Mouse (Mus musculus) liver, embryonic 14.5 days (tissue): ENCODE results near the gene Cdkn2aipnl.

Experiments used
- CTCF ChIP-seq: IDR thresholded peaks from 2 replicates; pipeline ENCODE4 v1.5.1; 2016; ENCODE audit warnings: antibody characterized with exemption, low read depth, control low read depth
- EP300 ChIP-seq: IDR thresholded peaks from 2 replicates; pipeline ENCODE4 v1.6.1; 2016; ENCODE audit warnings: antibody characterized with exemption, low read depth

- no peak for TF ChIP-seq CTCF
- TF ChIP-seq EP300: no peak
Observed at GRCm38 (mm10) chr11:51931790-51932189, 35.7 kb upstream of the Cdkn2aipnl start.
